Mouse (Mus musculus) A20 (cell line): ENCODE data around the gene Gpr183.
A peak's percentile ranks its signal among the peaks of the same experiment; 100 is the strongest.

Source experiments
- DNase-seq: peaks from one replicate; pipeline ENCODE4 v3.0.0-alpha.2; 2011; ENCODE audit warnings: low read depth, low spot score

The Gpr183 gene

DNA sequence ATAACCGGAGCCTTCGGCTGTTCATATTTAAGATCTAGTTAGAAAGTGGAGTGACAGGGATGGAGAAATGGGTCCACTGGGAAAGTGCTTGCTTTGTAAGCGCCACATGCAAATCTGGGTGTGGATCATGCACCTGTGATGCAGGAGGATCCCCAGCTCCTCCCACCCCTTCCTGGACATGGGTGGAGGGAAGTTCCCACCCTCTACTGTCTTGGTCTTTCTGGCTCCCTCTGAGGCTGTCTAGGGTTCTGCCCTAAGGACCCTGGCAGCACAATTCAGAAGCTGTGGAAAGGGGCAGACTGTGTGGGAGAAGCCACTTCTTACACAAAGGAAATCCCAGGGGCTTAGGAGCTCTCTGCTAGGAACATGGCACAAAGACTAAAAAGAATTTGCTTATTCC, 33.4 kb downstream of the Gpr183 start:
- DNase-seq: peak; percentile 47

- peak; percentile 43 for DNase-seq
These were observed 34.1 kb downstream of the Gpr183 start for GRCm38 (mm10) chr14:121930731-121931383.

- peak; percentile 65 for DNase-seq
These were observed 35.6 kb downstream of the Gpr183 start for GRCm38 (mm10) chr14:121929243-121929951.

DNA sequence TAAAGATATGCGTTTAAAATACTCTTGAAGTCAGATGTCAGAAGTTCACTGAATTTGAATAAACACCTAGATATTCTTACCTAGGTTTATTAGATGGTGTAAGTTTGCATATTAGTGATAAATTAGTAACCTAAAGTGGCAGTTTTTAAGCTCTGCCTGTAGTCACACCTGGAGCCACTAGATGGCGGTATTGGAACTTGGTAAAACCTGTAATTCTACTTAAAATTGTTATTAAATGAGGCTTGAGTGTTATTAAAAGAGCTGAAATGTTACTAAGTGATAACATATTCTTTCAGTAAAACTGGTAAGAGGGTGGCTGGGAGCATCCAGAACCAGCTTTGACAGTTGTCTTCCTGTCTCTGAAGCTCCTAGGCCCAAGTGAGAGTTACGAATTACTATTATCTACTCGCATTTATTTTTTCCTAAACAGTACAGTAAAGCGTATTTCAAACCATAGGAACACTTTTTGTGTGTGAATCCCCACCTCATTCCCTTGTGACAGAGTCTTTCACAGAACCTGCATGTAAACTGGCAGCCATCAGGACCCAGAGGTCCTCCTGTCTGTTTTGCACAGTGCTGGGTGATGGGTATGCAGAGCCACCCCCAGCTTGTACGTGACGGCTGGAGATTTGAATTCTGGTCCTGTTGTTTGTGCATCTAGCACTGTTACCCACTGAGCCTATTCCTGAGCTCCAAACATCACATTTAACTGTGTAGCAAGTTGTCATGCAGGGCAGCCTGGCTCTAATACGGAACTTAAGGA, 36.4 kb downstream of the Gpr183 start:
- peak; percentile 78 for DNase-seq

GRCm38 (mm10) chr14:121927451-121927850, 37.5 kb downstream of the Gpr183 start:
- no peak for DNase-seq

- no peak for DNase-seq
These were observed 38.1 kb downstream of the Gpr183 start for GRCm38 (mm10) chr14:121926901-121927300.

- no peak for DNase-seq
These were observed 40.1 kb downstream of the Gpr183 start for GRCm38 (mm10) chr14:121924876-121925275.

GRCm38 (mm10) chr14:121922731-121923130, 42.3 kb downstream of the Gpr183 start:
- no peak for DNase-seq

- DNase-seq: no peak
These were observed 43.0 kb downstream of the Gpr183 start for GRCm38 (mm10) chr14:121922016-121922415.

DNA sequence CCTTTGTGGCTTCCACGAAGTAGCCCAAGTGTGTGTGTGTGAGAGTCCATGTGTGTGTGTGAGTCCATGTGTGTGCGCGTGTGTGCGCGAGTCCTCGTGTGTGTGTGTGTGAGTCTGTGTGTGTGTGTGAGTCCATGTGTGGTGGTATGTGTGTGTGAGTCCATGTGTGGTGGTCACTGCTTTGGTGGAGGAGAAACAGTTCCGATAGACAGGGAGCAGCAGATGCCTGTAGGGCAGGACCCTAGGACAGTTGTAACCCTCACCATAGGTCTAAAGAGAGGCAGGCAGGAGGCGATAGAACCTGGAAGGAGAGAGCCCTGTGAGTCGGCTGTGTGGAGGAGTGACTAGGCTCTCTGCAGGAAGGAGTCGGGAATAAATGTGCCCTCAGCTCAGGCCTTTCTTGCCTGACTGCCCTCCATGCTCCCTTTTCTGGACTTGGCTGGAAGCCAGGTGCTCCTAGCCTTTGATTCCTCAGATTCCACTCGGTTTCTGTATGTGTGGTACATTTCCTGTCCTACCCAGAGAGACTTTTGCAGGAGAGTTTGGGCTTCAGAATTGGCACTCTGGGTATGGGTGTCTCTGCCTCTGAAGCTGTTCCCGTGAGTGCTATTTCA, 44.4 kb downstream of the Gpr183 start:
- no peak for DNase-seq

DNA sequence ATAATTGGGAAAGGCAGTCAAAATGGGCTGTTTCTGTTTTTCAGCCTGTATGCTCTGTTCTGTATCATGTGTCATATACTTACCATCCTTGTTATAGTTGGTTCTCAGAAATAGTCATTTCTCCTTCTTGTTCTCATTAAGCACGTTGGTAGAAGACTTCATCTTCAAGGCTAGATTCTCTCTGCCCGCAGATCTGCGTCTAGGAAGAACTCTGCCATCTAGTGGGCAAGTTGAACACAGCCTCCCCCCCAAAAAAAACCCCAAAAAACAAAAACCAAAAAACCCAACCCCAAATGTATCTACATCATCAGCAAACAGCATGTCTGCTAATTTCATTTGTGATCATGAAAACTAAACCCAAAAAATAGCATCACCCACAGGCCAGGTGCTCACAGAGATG, 45.2 kb downstream of the Gpr183 start:
- peak; percentile 64 for DNase-seq

DNA sequence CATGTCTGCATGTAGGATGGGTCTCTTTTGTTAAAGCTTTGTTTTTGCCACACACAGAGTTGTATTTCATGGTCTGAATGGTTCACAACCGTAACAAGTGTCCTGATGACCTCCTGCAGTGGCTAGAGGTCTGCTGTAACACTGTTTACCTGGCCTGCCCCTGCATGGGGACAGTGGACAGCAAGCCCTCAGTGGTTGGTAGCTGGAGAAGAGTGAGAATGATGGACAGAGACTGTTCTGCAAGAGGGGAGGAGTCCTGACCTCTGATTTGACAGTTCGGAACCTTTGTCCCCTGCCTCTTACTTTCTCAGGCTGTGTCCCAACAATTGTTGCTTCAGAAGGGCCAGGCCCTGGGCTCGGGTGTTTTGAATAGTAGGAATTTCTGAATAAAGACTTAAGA, 46.7 kb downstream of the Gpr183 start:
- no peak for DNase-seq

GRCm38 (mm10) chr14:121916311-121917094, 48.5 kb downstream of the Gpr183 start:
- peak; percentile 89 for DNase-seq

- DNase-seq: peak; percentile 84
These were observed 49.4 kb downstream of the Gpr183 start, which contains the start of gene Gpr18 for GRCm38 (mm10) chr14:121915621-121916020. TSS of gene Gpr18 (minus strand) at chr14:121915781.

DNA sequence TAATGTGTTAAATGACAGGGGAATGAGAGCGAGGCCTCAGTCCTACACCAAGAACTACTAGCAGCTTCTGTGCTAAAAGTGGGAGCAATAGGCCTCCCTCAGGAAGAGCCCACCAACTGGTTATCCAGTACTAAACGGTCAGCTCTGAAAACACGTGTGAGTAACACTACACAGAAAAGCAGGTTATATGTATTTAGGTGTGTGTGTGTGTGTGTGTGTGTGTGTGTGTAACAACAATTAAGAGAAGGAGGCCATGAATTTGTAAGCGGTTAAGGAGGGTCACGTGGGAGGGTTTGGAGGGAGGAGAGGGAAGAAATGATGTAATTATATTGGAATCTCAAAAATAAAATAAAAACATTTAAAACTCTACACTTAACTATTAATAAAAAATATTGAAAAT, 49.9 kb downstream of the Gpr183 start:
- DNase-seq: no peak

DNA sequence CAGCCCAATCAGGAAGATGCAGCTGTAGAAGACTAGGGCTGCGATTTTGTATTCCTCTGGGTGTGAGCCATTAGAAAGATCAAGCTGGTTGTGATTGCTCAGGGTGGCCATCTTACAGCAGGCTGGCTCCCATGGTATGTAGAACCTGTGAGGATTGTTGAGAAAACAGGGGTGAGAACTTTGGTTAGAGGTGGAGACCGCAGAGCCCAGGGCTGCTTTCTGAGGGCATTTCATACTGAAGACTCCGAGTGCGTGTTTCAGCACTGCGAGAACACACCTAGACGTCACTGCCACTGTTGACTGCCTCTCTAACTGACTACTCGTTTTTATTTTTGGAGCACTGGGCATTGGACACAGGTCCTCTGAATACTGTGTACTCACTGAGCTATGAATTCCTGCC, 52.5 kb downstream of the Gpr183 start:
- no peak for DNase-seq

DNA sequence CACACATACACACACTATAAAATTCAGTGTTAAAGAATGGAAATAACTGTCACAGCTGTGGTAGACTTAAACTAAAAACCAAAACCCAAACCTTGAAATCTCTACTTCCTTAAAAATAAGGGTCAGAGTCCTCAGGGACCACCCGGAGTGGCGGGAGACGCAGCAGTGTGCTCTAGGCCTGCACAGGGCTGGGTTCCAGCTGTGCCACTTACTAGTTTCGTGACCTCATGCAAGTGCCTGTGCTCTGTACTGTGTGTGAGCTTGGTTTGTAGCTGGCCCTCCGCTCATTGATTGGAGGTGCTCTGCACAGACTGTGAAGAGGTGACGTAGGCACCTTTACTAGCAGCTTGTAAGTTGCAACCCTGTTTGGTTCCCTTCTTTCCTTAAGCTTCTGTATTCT, 55.1 kb downstream of the Gpr183 start:
- no peak for DNase-seq

- peak; percentile 76 for DNase-seq
These were observed 57.9 kb downstream of the Gpr183 start for GRCm38 (mm10) chr14:121906992-121907681.

DNA sequence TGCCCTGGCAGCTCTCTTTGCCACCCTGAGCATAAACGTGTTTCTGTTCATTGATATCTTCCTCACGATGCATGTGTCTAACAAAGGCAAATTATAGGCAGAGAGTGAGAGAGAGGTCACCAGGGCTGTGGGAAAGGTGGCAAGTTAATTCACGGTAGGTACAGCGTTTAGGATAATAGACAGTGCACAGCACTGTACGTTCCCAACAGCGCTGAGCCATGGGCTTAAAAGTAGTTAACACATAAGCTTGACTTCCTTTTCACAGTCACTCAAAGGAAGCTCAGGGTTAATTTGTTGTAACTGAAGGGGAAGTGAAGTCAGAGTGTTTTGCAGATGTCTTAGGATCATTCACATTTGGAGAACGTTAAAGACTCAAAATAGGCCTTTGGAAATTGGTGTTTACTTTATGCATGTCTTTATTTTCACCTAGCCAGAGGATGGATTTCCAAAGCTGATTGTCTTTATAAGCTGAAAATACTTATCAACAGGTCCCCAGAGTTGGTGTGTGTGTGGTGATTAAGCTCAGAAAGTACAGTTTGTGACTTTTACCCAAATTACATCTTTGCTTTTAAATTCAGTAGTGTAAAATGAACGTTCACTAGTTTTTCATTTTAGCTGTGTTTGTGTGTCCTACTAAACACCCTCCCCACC, 58.5 kb downstream of the Gpr183 start:
- peak; percentile 78 for DNase-seq

DNA sequence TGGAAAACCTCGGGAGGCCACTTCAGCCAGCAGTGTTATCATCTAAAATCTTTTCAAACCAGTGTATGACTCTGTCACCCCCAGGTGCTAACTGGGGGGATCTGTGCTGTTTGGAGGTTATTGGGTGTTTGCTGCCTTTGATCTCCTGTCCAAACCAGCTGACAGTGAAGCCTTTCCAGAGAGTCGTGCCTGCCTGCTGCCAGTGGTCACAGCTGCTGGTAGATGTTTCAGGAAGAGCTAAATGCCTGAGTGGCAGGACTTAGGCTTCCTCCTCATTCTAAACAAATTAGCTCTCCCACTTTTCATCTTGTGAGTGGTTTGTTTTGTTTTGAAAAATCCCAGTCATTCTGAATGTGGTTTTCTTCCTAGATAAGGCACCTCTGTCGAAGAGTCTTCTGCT, 60.2 kb downstream of the Gpr183 start:
- DNase-seq: peak; percentile 59
